Mouse (Mus musculus) CH12.LX (cell line): Measurements from ENCODE around the gene Spg11. TPM values are rescaled to one million over a fixed set of nuclear protein-coding genes. Genes with fewer than 3 reads are reported as not detected.
A peak's percentile ranks its signal among the peaks of the same experiment; 100 is the strongest.

Experiments used
- DNase-seq: peaks from one replicate; pipeline ENCODE4 v3.0.0-alpha.2; 2013; ENCODE audit errors: extremely low read depth
- H3K27ac ChIP-seq: 2 replicates; pipeline ENCODE4 v1.5.1; 2012; ENCODE audit warnings: low read depth, mild to moderate bottlenecking, control low read depth, moderate library complexity; ENCODE audit not compliant: insufficient read depth
- H3K27me3 ChIP-seq: replicated peaks from 2 replicates; pipeline ENCODE3; 2012; ENCODE audit warnings: inconsistent platforms
- H3K36me3 ChIP-seq, 2 experiments: replicated peaks in 1 of 2; 2 replicates each; pipeline versions ENCODE3 to v1.6.1; 2012; ENCODE audit warnings: inconsistent platforms in 1 of 2, low read length in 1 of 2, mild to moderate bottlenecking in 1 of 2, mixed read lengths in 1 of 2, moderate library complexity in 1 of 2; ENCODE audit not compliant: control insufficient read depth in 1 of 2, insufficient read depth in 1 of 2
- H3K4me1 ChIP-seq, 2 experiments: 2 replicates each; pipeline ENCODE4 v1.6.1; 2012; ENCODE audit warnings: inconsistent platforms in 1 of 2, moderate library complexity in 1 of 2; ENCODE audit not compliant: insufficient read depth in 2 of 2, control insufficient read depth in 1 of 2
- H3K4me2 ChIP-seq: 2 replicates; pipeline ENCODE4 v1.6.1; 2012; ENCODE audit warnings: low read depth, mild to moderate bottlenecking, control low read depth; ENCODE audit not compliant: poor library complexity, insufficient read depth, severe bottlenecking
- H3K4me3 ChIP-seq, 3 experiments: fragments of 150-350 bp in 1 of 3; sonication (generic) in 1 of 3; replicated peaks in 1 of 3; 2 replicates each; pipeline versions ENCODE3 to v1.5.1; 2011 to 2012; ENCODE audit warnings: low read depth in 2 of 3, low read length in 2 of 3, mild to moderate bottlenecking in 2 of 3, moderate library complexity in 2 of 3, control low read depth in 1 of 3, improper control_type of control experiment in 1 of 3, inconsistent platforms in 1 of 3, mixed read lengths in 1 of 3; ENCODE audit not compliant: poor library complexity in 1 of 3
- H3K79me2 ChIP-seq: replicated peaks from 2 replicates; pipeline ENCODE4 v1.6.1; 2012; ENCODE audit warnings: mild to moderate bottlenecking, moderate library complexity; ENCODE audit not compliant: control insufficient read depth, poor library complexity, insufficient read depth, severe bottlenecking; ENCODE audit errors: extremely low read depth
- H3K9ac ChIP-seq: 2 replicates; pipeline ENCODE4 v1.6.1; 2012; ENCODE audit warnings: low read depth, mild to moderate bottlenecking, control low read depth, moderate library complexity; ENCODE audit not compliant: insufficient read depth
- H3K9me3 ChIP-seq: replicated peaks from 2 replicates; pipeline ENCODE3; 2012; ENCODE audit warnings: low read length, inconsistent platforms, mixed read lengths
- CHD1 ChIP-seq: IDR thresholded peaks from 2 replicates; pipeline ENCODE4 v1.6.1; 2012; ENCODE audit warnings: low read depth, low read length, improper control_type of control experiment, inconsistent platforms
- CHD2 ChIP-seq: IDR thresholded peaks from 2 replicates; pipeline ENCODE4 v1.6.1; 2011; ENCODE audit warnings: low read length, improper control_type of control experiment
- ELF1 ChIP-seq: IDR thresholded peaks from 2 replicates; pipeline ENCODE4 v1.6.1; 2014; ENCODE audit warnings: low read depth, mild to moderate bottlenecking, inconsistent platforms, low read length, improper control_type of control experiment
- GABPA ChIP-seq: IDR thresholded peaks from 2 replicates; pipeline ENCODE4 v1.6.1; 2012; ENCODE audit warnings: low read depth, low read length, improper control_type of control experiment, inconsistent platforms; ENCODE audit not compliant: insufficient replicate concordance
- MAFK ChIP-seq: IDR thresholded peaks from 2 replicates; pipeline ENCODE4 v1.6.1; 2011; ENCODE audit warnings: low read length, improper control_type of control experiment; ENCODE audit not compliant: insufficient replicate concordance
- MAX ChIP-seq: IDR thresholded peaks from 2 replicates; pipeline ENCODE4 v1.6.1; 2011; ENCODE audit warnings: low read length, improper control_type of control experiment
- MAZ ChIP-seq: IDR thresholded peaks from 2 replicates; pipeline ENCODE4 v1.6.1; 2012; ENCODE audit warnings: low read depth, mild to moderate bottlenecking, inconsistent platforms, low read length, improper control_type of control experiment, moderate library complexity
- MEF2A ChIP-seq: IDR thresholded peaks from 2 replicates; pipeline ENCODE4 v1.6.1; 2014; ENCODE audit warnings: low read depth, mild to moderate bottlenecking, inconsistent platforms, low read length, improper control_type of control experiment, borderline replicate concordance
- PAX5 ChIP-seq: IDR thresholded peaks from 2 replicates; pipeline ENCODE4 v1.6.1; 2012; ENCODE audit warnings: low read length, inconsistent platforms, mixed read lengths
- POLR2AphosphoS2 ChIP-seq: IDR thresholded peaks from 2 replicates; pipeline ENCODE4 v1.6.1; 2011; ENCODE audit warnings: low read depth, low read length, improper control_type of control experiment
- RAD21 ChIP-seq: IDR thresholded peaks from 2 replicates; pipeline ENCODE4 v1.6.1; 2011; ENCODE audit warnings: low read depth, mild to moderate bottlenecking, low read length, improper control_type of control experiment, moderate library complexity
- USF1 ChIP-seq: IDR thresholded peaks from 2 replicates; pipeline ENCODE4 v1.6.1; 2014; ENCODE audit warnings: low read depth, mild to moderate bottlenecking, inconsistent platforms, low read length, improper control_type of control experiment
- USF2 ChIP-seq: conservative IDR thresholded peaks from 2 replicates; pipeline ENCODE4 v1.6.1; 2011; ENCODE audit warnings: low read depth, low read length, improper control_type of control experiment
- ZKSCAN1 ChIP-seq: IDR thresholded peaks from 2 replicates; pipeline ENCODE4 v1.6.1; 2012; ENCODE audit warnings: low read depth, inconsistent platforms, low read length, improper control_type of control experiment, borderline replicate concordance
- ZMIZ1 ChIP-seq: IDR thresholded peaks from 2 replicates; pipeline ENCODE4 v1.6.1; 2012; ENCODE audit warnings: low read depth, mild to moderate bottlenecking, inconsistent platforms, low read length, improper control_type of control experiment
- dilution Hi-C: fragments of 300-500 bp; cut with MboI; formaldehyde crosslinking; loops from 2 replicates; pipeline ENCODE4 v1.14.3; 2020; ENCODE audit warnings: low sequenced_read_pairs; ENCODE audit not compliant: extremely low pct_unique_long_range_greater_than_20kb, extremely low pct_ligation_motif_present
- in situ Hi-C: fragments of 300-500 bp; cut with MboI; formaldehyde crosslinking; loops from 3 replicates; pipeline ENCODE4 v1.14.3; 2019; ENCODE audit warnings: low sequenced_read_pairs, low pct_ligation_motif_present, low pct_unique_long_range_greater_than_20kb, mixed read lengths
- polyA plus RNA-seq: library from polyadenylated mRNA; unstranded; fragments of >175 nt; gene quantifications from 2 replicates; pipeline ENCODE4 v1.2.1, GENCODE M21; 2012; ENCODE audit warnings: low read depth; ENCODE audit not compliant: insufficient read length
- total RNA-seq, 2 experiments: library from RNA; depleted of rRNA; stranded (reverse); fragments of 300-350 nt in 1 of 2; fragments of >200 nt in 1 of 2; gene quantifications; 2 replicates each; pipeline ENCODE4 v1.2.3; 2012 to 2014

Gene Spg11
- total and polyA plus RNA-seq, 3 experiments, result 7.5 to 11.4 (median 10.7) TPM

DNA sequence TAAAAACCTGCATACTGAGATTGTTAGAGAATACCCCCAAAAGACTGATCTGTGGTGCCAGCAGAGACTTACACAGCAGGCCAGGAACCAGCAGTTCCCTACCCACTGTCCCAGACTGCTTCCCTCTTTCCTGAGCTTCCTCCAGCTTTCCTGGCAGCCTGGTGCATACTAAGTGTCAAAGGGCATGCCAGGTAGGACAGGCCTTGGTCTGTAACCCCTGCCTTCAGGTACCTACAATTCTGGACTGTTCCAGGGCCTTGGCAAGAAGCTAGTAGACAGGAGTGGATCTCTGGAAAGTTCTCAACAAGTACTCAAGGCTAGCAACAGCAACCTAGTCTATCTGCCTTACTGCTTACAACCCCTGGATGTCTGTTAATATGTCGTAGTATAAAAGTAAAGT lies 33.0 kb upstream of the Spg11 start:
- Histone ChIP-seq H3K36me3 (peaks cover 57 to 78% of the 10 kb centered on the region in 2 experiments), H3K27me3 (no peaks in the 10 kb centered on the region), H3K27ac (no peak overlapping the region), H3K79me2 (peaks cover 61% of the 10 kb centered on the region), H3K4me2 (peak overlapping the region; percentile 100), H3K9me3 (peaks cover under 1% of the 10 kb centered on the region), H3K9ac (peak overlapping the region; percentile 100), H3K4me3 (peak overlapping the region; percentile 91 to 93 (median 92)), H3K4me1 (peaks cover 21 to 66% of the 10 kb centered on the region in 2 experiments)
- TF ChIP-seq MAZ (no peak), ZMIZ1 (peak; percentile 37; the same call in 1 of the 2 replicates), CHD2 (0 out of 2 replicates have a peak, but pooled peaks have one; percentile 10)
- DNase-seq, result no peak
- dilution Hi-C loops (no loop called here), in situ Hi-C loops (no loop called here)

DNA sequence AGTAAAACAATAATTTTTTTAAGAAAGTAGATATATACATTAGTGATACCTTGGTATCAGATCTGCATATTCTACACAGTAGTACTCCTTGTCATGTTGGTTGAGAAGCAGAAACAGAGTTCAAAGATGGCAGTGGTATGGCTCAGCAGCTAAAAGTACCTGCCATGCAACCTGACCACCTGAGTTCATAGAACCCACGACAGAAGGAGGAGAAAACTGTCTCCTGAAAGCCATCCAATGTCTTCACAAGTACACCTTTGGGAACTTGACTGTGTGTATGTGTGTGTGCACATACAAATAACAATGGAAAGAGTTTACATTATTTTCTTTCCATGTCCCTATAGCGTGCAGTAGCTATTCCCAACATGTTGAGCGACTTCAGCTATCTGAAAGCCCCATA lies 31.5 kb upstream of the Spg11 start:
- DNase-seq, result no peak
- Histone ChIP-seq H3K79me2 (peaks cover 61% of the 10 kb centered on the region), H3K27me3 (no peaks in the 10 kb centered on the region), H3K4me2 (peak overlapping the region; percentile 100), H3K4me1 (peaks cover 17 to 52% of the 10 kb centered on the region in 2 experiments), H3K36me3 (peaks cover 47 to 63% of the 10 kb centered on the region in 2 experiments), H3K4me3 (peak overlapping the region; percentile 91 to 93 (median 92)), H3K27ac (no peak overlapping the region), H3K9ac (peak overlapping the region; percentile 100), H3K9me3 (no peaks in the 10 kb centered on the region)
- dilution Hi-C loops (no loop called here), in situ Hi-C loops (no loop called here)
- TF ChIP-seq ELF1 (no peak), ZKSCAN1 (no peak), USF1 (no peak), RAD21 (no peak), USF2 (no peak), MEF2A (no peak), MAZ (no peak), CHD1 (no peak), MAX (no peak), PAX5 (no peak), ZMIZ1 (no peak), POLR2AphosphoS2 (no peak; the same call in 1 of the 2 replicates), MAFK (no peak), GABPA (no peak)
- TF ChIP-seq, all 38 proteins: peak for 0
